Mouse (Mus musculus) liver, adult 2 months (tissue): ENCODE measurements around the gene Sipa1l2.

Source experiments
- CTCF ChIP-seq: fragments of 200-500 bp; IDR thresholded peaks from 2 replicates; pipeline ENCODE4 v1.5.1; 2011; ENCODE audit warnings: low read depth, low read length, control low read depth
- POLR2A ChIP-seq: fragments of 200-500 bp; IDR thresholded peaks from 2 replicates; pipeline ENCODE4 v1.6.1; 2011; ENCODE audit warnings: low read length, control low read depth; ENCODE audit not compliant: insufficient read depth; ENCODE audit errors: extremely low read depth

DNA sequence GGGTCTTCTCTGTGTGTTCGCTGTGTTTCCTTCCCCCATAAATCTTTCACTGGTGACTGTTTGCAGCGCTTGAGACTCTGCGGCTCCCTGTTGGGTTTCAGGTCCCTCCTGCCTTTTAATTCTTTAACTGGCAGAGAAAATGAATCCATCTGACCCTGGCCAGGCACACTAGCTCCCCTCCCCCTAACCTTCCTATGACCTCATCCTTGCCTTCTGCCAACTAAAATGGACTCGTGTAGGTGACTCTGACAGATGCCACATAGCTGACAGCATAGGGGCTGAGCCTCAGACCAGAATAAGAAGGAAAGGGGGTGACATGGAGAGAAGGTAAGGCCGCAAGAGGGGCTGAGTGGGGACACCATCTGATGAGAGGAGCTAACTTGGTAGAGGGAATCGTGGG is 31.3 kb downstream of the Sipa1l2 start:
- TF ChIP-seq CTCF (no peak), POLR2A (no peak)
